Mouse (Mus musculus) liver, adult 10 weeks (tissue): ENCODE data around the gene Psd4. TPM values are rescaled to one million over a fixed set of nuclear protein-coding genes. Genes with fewer than 3 reads are reported as not detected.

Source experiments
- polyA plus RNA-seq: library from polyadenylated mRNA; stranded (reverse); fragments of 350-450 nt; fragmentation: Illumina TruSeq; extraction: RNeasy Lipid Tissue Mini Kit (QIAGEN cat#74804); gene quantifications from one replicate; pipeline ENCODE4 v1.2.3, GENCODE M21; 2014; ENCODE audit warnings: low read depth, low replicate concordance

Psd4 gene
- 1.4 TPM for polyA plus RNA-seq

DNA sequence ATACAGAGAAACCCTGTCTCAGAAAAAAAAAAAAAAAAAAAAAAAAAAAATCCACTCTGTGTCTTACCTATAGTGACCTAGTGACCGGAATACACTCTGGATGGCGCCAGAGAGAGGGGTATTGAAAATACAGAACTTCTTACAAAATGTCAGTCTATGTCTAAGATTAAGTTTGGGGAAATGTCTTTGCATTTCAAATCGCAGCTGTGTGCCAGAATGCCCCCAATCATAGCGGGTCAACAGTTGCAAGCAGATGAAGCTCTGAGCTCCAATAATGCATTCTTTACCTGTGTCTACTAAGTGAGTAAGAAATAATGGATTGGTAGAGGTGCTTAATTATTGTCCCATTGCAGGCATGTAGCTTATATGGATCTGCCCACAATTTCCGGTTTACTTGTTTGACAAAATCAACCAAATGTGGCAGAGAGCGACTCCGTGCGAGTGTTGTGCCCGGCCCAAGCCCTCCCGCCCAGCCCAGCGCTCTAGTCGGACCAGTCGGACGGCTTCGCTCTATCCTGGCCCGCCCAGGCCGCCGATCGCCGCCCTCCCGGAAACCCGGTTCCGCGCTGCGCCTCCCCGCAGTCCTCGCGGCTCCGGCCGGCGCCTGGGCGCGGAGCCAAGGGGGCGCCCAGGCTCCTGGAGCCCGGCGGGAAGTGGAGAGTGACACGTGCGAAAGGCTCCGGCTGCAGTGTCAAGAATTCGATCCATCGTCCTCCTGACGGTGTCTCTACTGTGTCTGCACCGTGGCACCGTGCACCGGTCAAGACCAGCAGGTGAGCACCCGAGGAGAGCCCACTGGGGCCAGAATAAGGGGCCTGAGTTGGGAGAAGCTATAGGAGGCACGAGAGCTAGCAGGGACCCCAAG lies at the start of gene Psd4:
Gene Psd4, plus strand, starts transcription at position 551 of the 865 bp plus-strand sequence.

GRCm38 (mm10) chr2:24336545-24336944 lies 30.8 kb upstream of the Psd4 start, which contains the start of gene Il1rn:
TSS of gene Il1rn (plus strand) at chr2:24336853.

Other genes with a start within 250 kb of the Psd4 start
- not detected for gene Il1f8, start 214.4 kb upstream of the Psd4 start, polyA plus RNA-seq
- gene Il1f9, start 181.1 kb upstream of the Psd4 start, polyA plus RNA-seq, result 0.48 TPM
- not detected for gene Il1f6, start 152.2 kb upstream of the Psd4 start, polyA plus RNA-seq
- gene Il1f5, start 90.6 kb upstream of the Psd4 start, polyA plus RNA-seq, result not detected
- not detected for gene Il1f10, start 76.4 kb upstream of the Psd4 start, polyA plus RNA-seq
- 5.1 TPM for gene Il1rn, start 30.7 kb upstream of the Psd4 start, polyA plus RNA-seq
- gene Pax8, start 108.0 kb downstream of the Psd4 start, polyA plus RNA-seq, result not detected